Mouse (Mus musculus) thymus, adult 2 months (tissue): ENCODE data around the gene Cbarp. TPM values are rescaled to one million over a fixed set of nuclear protein-coding genes. Genes with fewer than 3 reads are reported as not detected.

Experiments used
- DNase-seq: peaks from one replicate; pipeline ENCODE4 v3.0.0; 2021
- H3K27ac ChIP-seq: fragments of 200-500 bp; 2 replicates; pipeline ENCODE4 v1.5.1; 2012; ENCODE audit warnings: low read length, control low read depth; ENCODE audit not compliant: control insufficient read depth, insufficient read depth
- H3K27me3 ChIP-seq: fragments of 200-500 bp; 2 replicates; pipeline ENCODE4 v1.6.1; 2012; ENCODE audit warnings: mild to moderate bottlenecking, low read length, moderate library complexity, mixed read lengths; ENCODE audit not compliant: control insufficient read depth, insufficient read depth
- H3K36me3 ChIP-seq: fragments of 200-500 bp; 2 replicates; pipeline ENCODE4 v1.6.1; 2012; ENCODE audit warnings: mild to moderate bottlenecking, low read length, moderate library complexity; ENCODE audit not compliant: control insufficient read depth, insufficient read depth
- H3K4me1 ChIP-seq: fragments of 200-500 bp; replicated peaks from 2 replicates; pipeline ENCODE4 v1.6.1; 2012; ENCODE audit warnings: low read length; ENCODE audit not compliant: control insufficient read depth, insufficient read depth
- H3K4me3 ChIP-seq: fragments of 200-500 bp; 2 replicates; pipeline ENCODE4 v1.5.1; 2012; ENCODE audit warnings: mild to moderate bottlenecking, low read length, control low read depth, moderate library complexity; ENCODE audit not compliant: control insufficient read depth, insufficient read depth
- CTCF ChIP-seq: fragments of 200-500 bp; IDR thresholded peaks from 2 replicates; pipeline ENCODE4 v1.5.1; 2012; ENCODE audit warnings: mild to moderate bottlenecking, control low read depth, low read length, moderate library complexity, borderline replicate concordance; ENCODE audit not compliant: control insufficient read depth, poor library complexity, insufficient read depth; ENCODE audit errors: extremely low read depth
- POLR2A ChIP-seq: fragments of 200-500 bp; IDR thresholded peaks from 2 replicates; pipeline ENCODE4 v1.6.1; 2012; ENCODE audit warnings: mild to moderate bottlenecking, low read length, control low read depth, moderate library complexity; ENCODE audit not compliant: control insufficient read depth, poor library complexity, insufficient read depth; ENCODE audit errors: extremely low read depth
- WGBS: fragments of 180-500 bp; shearing (Covaris S2); methylation state at CpG from one replicate; pipeline ENCODE4 v1.1.7; 2018; 5-methylcytosine and 5-hydroxymethylcytosine counted together
- polyA plus RNA-seq: library from polyadenylated mRNA; depleted of rRNA; stranded (reverse); fragments of >200 nt; gene quantifications from 2 replicates; pipeline ENCODE4 v1.2.3, GENCODE M21; 2012

The Cbarp gene
- polyA plus RNA-seq, 1 experiment: 34.0 TPM

- Histone ChIP-seq H3K27ac (0 out of 2 replicates have a peak overlapping the region, but pooled peaks have one; percentile 1), H3K4me3 (no peak overlapping the region), H3K36me3 (no peaks in the 10 kb centered on the region), H3K27me3 (no peaks in the 10 kb centered on the region), H3K4me1 (peaks cover 29% of the 10 kb centered on the region)
- no peak for TF ChIP-seq POLR2A
- no peak for DNase-seq
- WGBS: 43% methylated on average over 6 of the region's 6 CpGs
These were observed 22.1 kb downstream of the Cbarp start for GRCm38 (mm10) chr10:80118552-80118951.

GRCm38 (mm10) chr10:80117736-80118135, 22.9 kb downstream of the Cbarp start:
- peak overlapping the region; percentile 50 for H3K27ac ChIP-seq
- 3% methylated on average over 1 of the region's 1 CpGs for WGBS
- peaks cover 29% of the 10 kb centered on the region for H3K4me1 ChIP-seq
- H3K4me3 ChIP-seq: peak overlapping the region; percentile 73
- 0 out of 2 replicates have a peak, but pooled peaks have one; percentile 29 for TF ChIP-seq POLR2A
- TF ChIP-seq CTCF: no peak
- H3K27me3 ChIP-seq: no peaks in the 10 kb centered on the region
- no peak for DNase-seq
- H3K36me3 ChIP-seq: no peaks in the 10 kb centered on the region

- H3K4me1 ChIP-seq: peaks cover 29% of the 10 kb centered on the region
- no peaks in the 10 kb centered on the region for H3K27me3 ChIP-seq
- peak overlapping the region; percentile 50 for H3K27ac ChIP-seq
- H3K4me3 ChIP-seq: peak overlapping the region; percentile 73
- no peak for DNase-seq
- TF ChIP-seq CTCF (no peak), POLR2A (no peak)
- H3K36me3 ChIP-seq: no peaks in the 10 kb centered on the region
- 3% methylated on average over 30 of the region's 30 CpGs for WGBS
These were observed 23.5 kb downstream of the Cbarp start for GRCm38 (mm10) chr10:80116927-80117691.

- TF ChIP-seq POLR2A (no peak), CTCF (no peak)
- Histone ChIP-seq H3K27ac (peak overlapping the region; percentile 11; the same call in 1 of the 2 replicates), H3K27me3 (no peaks in the 10 kb centered on the region), H3K4me3 (peak overlapping the region; percentile 73), H3K36me3 (no peaks in the 10 kb centered on the region), H3K4me1 (peaks cover 29% of the 10 kb centered on the region)
- under 1% methylated on average over 27 of the region's 27 CpGs for WGBS
- no peak for DNase-seq
These were observed 24.1 kb downstream of the Cbarp start for GRCm38 (mm10) chr10:80116563-80116926.

- under 1% methylated on average over 63 of the region's 63 CpGs for WGBS
- DNase-seq: no peak
- peak overlapping the region; percentile 73 for H3K4me3 ChIP-seq
- H3K36me3 ChIP-seq: no peaks in the 10 kb centered on the region
- peak overlapping the region; percentile 13; the same call in 1 of the 2 replicates for H3K27ac ChIP-seq
- H3K27me3 ChIP-seq: no peaks in the 10 kb centered on the region
- peaks cover 29% of the 10 kb centered on the region for H3K4me1 ChIP-seq
- no peak for TF ChIP-seq CTCF
- no peak for TF ChIP-seq POLR2A
These were observed 24.7 kb downstream of the Cbarp start for GRCm38 (mm10) chr10:80115944-80116335.

- WGBS: under 1% methylated on average over 70 of the region's 70 CpGs
- Histone ChIP-seq H3K4me3 (peak within 1 kb of the TSS; percentile 73), H3K4me1 (peaks cover 29% of the 10 kb centered on the region), H3K27ac (peak within 1 kb of the TSS; percentile 67), H3K27me3 (no peaks in the 10 kb centered on the region), H3K36me3 (no peaks in the 10 kb centered on the region)
- TF ChIP-seq CTCF (no peak; the same call in 1 of the 2 replicates), POLR2A (peak; percentile 64)
- peak; percentile 99 for DNase-seq
These were observed 25.2 kb downstream of the Cbarp start, which contains the start of gene Stk11 for GRCm38 (mm10) chr10:80115290-80115943. Stk11 (plus strand) TSS chr10:80115803.
